Mouse (Mus musculus): ENCODE measurements around the gene Ccr6.

DNA sequence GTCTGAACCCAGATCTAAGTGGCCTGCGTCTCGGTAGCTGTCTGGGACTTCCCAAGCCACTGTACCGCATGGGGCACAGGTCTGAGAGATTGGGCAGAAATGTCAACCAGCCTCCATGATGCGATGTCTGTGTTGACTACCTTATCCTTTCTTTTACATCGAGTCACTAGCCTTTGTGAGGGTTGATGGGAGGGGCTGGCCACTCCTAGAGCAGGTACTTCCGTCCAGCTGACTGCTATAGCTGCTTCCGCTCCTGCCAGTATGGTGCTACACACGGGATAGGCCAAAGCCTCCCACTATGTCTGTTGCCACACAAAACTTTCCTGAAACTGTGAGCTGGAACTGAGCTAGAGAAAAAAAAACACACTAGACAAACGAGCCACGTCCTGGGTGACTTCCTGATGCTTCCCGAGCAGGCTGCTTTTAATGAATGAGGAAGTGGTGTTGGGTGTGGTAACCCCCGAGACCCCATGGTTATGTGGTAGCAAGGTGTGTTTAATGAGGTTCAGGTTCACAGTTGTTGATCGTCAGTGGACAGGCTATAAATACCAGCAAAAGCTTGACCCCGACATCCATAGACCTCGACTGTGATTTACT, 2.1 kb upstream of the Ccr6 start:
- TF ChIP-seq POLR2A (IDR thresholded peaks at IDR 0.05; ENCODE audit: low read depth, low read length) (no peak), CTCF (IDR thresholded peaks at IDR 0.05; ENCODE audit: extremely low read depth, insufficient read length, insufficient replicate concordance, low read depth, low read length) (no peak)
